Mouse (Mus musculus): ENCODE results near the gene Slc6a12.

Gene Slc6a12

GRCm38 (mm10) chr6:121412558-121413297 lies 69.9 kb downstream of the Slc6a12 start:
- no peak for DNase-seq (ENCODE audit: low spot score in 2 of 2)

All from spleen, postnatal 36 days (tissue).